Mouse (Mus musculus): ENCODE data around the gene Cyb561d2. TPM values are rescaled to one million over a fixed set of nuclear protein-coding genes. Genes with fewer than 3 reads are reported as not detected.

Cyb561d2 gene
- polyA plus RNA-seq, 1 experiment from 2014 or later, result 28.4 TPM

GRCm38 (mm10) chr9:107554319-107554825 is 12.4 kb upstream of the Cyb561d2 start:
- Histone ChIP-seq H3K4me2 (peak overlapping the region; percentile 96), H3K36me3 (peaks cover 26% of the 10 kb centered on the region), H3K4me3 (peak overlapping the region; percentile 78), H3K9me3 (no peaks in the 10 kb centered on the region), H3K9ac (peak overlapping the region; percentile 85), H3K27ac (peak overlapping the region; percentile 98), H3K27me3 (no peaks in the 10 kb centered on the region), H3K4me1 (peaks cover 58% of the 10 kb centered on the region)
- peak; percentile 89 for ATAC-seq (ENCODE audit: borderline replicate concordance, extremely low read depth, low FRiP score, low TSS enrichment)
- under 1% methylated on average over 53 of the region's 53 CpGs for WGBS

DNA sequence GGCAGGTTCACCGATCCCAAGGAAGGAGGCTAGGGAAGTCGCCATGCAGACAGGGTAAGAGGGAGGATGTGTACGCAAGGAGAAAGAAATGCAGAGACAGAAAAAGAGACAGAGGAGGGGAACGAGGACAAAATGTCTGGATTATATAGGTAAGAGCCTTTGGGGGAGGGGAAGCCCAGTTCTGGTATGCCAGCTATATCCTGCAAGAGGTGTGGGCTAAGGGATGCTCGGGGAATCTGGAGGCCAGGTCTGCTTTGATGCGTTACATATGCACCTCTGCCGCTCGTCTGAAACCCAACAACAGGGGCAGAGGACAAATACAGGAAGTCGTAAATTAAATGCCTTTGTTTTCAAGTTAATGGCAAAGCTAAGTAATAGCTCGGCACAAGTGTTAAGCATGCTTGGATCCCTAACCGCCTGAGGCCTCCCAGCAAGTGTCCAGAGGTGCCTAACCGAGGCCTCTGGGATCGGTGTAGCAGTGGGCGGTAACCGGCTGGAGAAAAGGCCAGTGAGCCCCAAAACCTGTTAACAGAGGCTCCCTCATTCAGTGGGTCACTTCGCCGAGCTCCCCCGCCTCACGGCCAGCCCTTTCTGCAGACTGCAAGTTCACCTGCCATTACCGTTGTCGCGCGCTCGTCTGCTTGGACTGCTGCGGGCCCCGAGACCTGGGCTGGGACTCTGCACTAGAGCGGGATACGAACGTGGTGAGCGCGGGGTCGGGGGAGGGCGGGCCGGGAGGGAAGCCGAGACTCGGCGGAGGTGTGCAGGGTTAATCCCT is 11.7 kb upstream of the Cyb561d2 start:
- peaks cover 20% of the 10 kb centered on the region for H3K36me3 ChIP-seq
- H3K27ac ChIP-seq, result peak overlapping the region; percentile 98
- peak overlapping the region; percentile 78 for H3K4me3 ChIP-seq
- no peaks in the 10 kb centered on the region for H3K27me3 ChIP-seq
- peaks cover 58% of the 10 kb centered on the region for H3K4me1 ChIP-seq
- peak overlapping the region; percentile 96 for H3K4me2 ChIP-seq
- peak overlapping the region; percentile 60 for H3K9ac ChIP-seq
- ATAC-seq (ENCODE audit: borderline replicate concordance, extremely low read depth, low FRiP score, low TSS enrichment), result peak; percentile 50; the same call in 1 of the 2 replicates
- H3K9me3 ChIP-seq, result no peaks in the 10 kb centered on the region
- 4% methylated on average over 37 of the region's 37 CpGs for WGBS

DNA sequence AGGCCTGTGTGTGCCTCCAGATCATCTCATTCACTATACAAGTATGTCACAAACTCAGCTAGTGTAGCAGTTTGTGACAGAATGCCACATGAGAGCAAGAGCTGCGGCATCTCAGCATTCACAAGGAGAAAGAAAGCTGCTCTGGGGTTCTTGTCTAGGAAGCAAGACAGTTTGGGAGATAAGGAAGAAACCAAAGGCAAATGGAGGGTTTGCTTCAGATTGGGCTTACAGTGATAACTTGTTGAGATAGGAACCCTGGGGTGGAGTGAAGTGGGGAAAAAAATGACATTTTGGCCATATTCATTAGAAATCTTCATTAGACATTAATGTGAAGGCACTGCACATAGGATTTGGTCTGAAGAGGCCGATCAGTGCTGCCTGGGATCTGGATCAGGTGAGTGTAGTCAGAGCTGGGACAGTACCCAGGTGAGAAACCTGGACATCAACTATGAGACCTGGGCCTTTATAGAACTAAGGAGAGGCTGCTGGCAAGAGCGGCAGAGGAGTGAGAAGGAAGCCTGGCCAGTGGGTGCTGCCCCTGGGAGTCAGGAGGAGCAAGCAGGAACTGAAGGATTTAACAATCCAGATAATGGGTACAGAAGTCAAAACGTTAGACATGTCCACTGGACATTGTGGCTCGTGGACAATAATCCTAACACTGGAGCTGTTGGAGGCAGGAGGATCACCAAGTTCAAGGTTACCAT is 10.8 kb upstream of the Cyb561d2 start:
- Histone ChIP-seq H3K36me3 (peaks cover 11% of the 10 kb centered on the region), H3K4me2 (peak overlapping the region; percentile 96), H3K4me1 (peaks cover 58% of the 10 kb centered on the region), H3K9ac (peak overlapping the region; percentile 74; the same call in 1 of the 2 replicates), H3K9me3 (no peaks in the 10 kb centered on the region), H3K4me3 (peak overlapping the region; percentile 78), H3K27ac (no peak overlapping the region), H3K27me3 (no peaks in the 10 kb centered on the region)
- 67% methylated on average over 5 of the region's 5 CpGs for WGBS
- ATAC-seq (ENCODE audit: borderline replicate concordance, extremely low read depth, low FRiP score, low TSS enrichment), result no peak

GRCm38 (mm10) chr9:107551890-107552355 is 9.9 kb upstream of the Cyb561d2 start:
- Histone ChIP-seq H3K4me3 (peak overlapping the region; percentile 53), H3K4me2 (peak overlapping the region; percentile 96), H3K27ac (peak overlapping the region; percentile 65), H3K9ac (peak overlapping the region; percentile 74), H3K9me3 (no peaks in the 10 kb centered on the region), H3K4me1 (peaks cover 64% of the 10 kb centered on the region), H3K27me3 (no peaks in the 10 kb centered on the region), H3K36me3 (0 out of 2 replicates have a peak, but pooled peaks cover 2% of the 10 kb centered on the region)
- no peak for ATAC-seq (ENCODE audit: borderline replicate concordance, extremely low read depth, low FRiP score, low TSS enrichment)
- 4% methylated on average over 8 of the region's 8 CpGs for WGBS

DNA sequence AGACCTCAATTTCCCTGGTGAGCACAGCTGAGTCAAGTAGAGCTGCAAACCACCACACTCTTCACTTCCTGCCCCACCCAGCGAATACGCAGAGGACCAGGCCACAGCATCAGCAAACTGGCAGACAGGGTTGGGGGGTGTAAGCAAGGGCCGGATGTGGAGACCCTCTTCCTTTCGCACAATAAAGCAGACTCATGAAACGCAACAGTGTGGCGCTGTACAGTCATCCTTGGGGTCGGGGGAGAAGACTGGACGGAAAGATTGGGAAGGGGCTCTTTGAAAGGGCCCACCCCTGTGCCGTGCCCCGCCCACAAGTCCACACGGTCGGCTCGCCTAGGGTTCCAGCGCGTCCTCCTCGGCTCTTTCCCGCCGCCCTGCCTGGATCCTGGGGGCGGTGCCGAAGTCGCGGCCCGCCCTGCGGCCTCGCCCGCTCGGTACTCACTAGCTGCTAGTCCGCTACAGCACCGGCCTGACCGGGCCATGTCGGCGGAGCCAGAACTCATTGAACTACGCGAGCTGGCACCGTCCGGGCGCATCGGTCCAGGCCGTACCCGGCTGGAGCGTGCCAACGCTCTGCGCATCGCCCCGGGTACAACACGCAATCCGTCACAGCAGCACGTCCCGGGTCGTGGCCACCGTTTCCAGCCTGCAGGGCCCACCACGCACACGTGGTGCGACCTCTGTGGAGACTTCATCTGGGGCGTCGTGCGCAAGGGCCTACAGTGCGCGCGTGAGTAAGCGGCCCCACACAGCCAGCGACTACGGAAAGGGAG is 9.3 kb upstream of the Cyb561d2 start, which contains the start of gene Rassf1:
Gene Rassf1 (plus strand): TSS at position 439 of the 773 bp plus-strand sequence.
- Histone ChIP-seq H3K27me3 (no peaks in the 10 kb centered on the region), H3K27ac (peak within 1 kb of the TSS; percentile 65), H3K4me3 (peak within 1 kb of the TSS; percentile 53), H3K4me1 (peaks cover 64% of the 10 kb centered on the region), H3K9ac (peak within 1 kb of the TSS; percentile 74), H3K36me3 (no peaks in the 10 kb centered on the region), H3K9me3 (no peaks in the 10 kb centered on the region), H3K4me2 (peak within 1 kb of the TSS; percentile 96)
- WGBS, result 1% methylated on average over 63 of the region's 63 CpGs
- peak; percentile 50; the same call in 1 of the 2 replicates for ATAC-seq (ENCODE audit: borderline replicate concordance, extremely low read depth, low FRiP score, low TSS enrichment)

GRCm38 (mm10) chr9:107550491-107551116 is 8.6 kb upstream of the Cyb561d2 start:
- ATAC-seq (ENCODE audit: borderline replicate concordance, extremely low read depth, low FRiP score, low TSS enrichment), result no peak
- H3K4me3 ChIP-seq, result peak overlapping the region; percentile 53
- peak overlapping the region; percentile 74 for H3K9ac ChIP-seq
- H3K4me2 ChIP-seq, result peak overlapping the region; percentile 96
- H3K9me3 ChIP-seq, result no peaks in the 10 kb centered on the region
- no peaks in the 10 kb centered on the region for H3K36me3 ChIP-seq
- no peaks in the 10 kb centered on the region for H3K27me3 ChIP-seq
- H3K4me1 ChIP-seq, result peaks cover 58% of the 10 kb centered on the region
- 34% methylated on average over 23 of the region's 23 CpGs for WGBS
- peak overlapping the region; percentile 65 for H3K27ac ChIP-seq

DNA sequence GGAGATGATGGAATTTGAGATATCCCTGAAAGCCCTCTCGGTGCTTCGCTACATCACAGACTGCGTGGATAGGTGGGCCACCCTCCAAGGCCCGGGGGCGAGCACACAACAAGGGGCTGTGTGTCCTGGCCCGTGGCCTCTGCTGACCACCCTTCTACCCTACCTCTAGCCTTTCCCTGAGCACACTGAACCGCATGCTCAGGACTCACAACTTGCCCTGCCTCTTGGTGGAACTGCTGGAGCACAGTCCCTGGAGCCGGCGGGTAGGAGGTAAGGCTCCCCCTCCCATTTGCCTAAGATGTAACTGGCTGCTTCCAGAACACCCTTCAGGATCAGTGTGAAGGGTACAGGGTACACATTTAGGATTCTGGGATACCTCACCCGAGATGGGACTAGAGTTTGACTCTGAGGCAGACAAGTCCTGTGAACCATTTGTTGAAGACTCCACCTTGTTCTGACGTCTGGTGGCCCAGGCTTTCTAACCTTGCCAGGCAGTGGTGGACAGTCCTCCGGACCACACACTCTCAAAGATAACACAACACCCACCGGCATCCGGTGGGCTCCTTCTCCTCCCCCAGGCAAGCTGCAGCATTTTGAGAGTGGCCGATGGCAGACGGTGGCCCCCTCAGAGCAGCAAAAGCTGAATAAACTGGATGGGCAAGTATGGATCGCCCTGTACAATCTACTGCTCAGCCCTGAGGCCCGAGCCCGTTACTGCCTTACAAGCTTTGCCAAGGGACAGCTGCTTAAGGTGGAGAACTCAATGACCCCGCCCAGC is 7.5 kb upstream of the Cyb561d2 start:
- H3K27ac ChIP-seq, result no peak overlapping the region
- H3K27me3 ChIP-seq, result no peaks in the 10 kb centered on the region
- no peak overlapping the region for H3K4me3 ChIP-seq
- H3K36me3 ChIP-seq, result peaks cover 6% of the 10 kb centered on the region; the same call in 1 of the 2 replicates
- no peaks in the 10 kb centered on the region for H3K9me3 ChIP-seq
- H3K4me2 ChIP-seq, result no peak overlapping the region
- ATAC-seq (ENCODE audit: borderline replicate concordance, extremely low read depth, low FRiP score, low TSS enrichment), result no peak
- WGBS, result 69% methylated on average over 20 of the region's 20 CpGs
- H3K9ac ChIP-seq, result no peak overlapping the region
- H3K4me1 ChIP-seq, result peaks cover 54% of the 10 kb centered on the region

DNA sequence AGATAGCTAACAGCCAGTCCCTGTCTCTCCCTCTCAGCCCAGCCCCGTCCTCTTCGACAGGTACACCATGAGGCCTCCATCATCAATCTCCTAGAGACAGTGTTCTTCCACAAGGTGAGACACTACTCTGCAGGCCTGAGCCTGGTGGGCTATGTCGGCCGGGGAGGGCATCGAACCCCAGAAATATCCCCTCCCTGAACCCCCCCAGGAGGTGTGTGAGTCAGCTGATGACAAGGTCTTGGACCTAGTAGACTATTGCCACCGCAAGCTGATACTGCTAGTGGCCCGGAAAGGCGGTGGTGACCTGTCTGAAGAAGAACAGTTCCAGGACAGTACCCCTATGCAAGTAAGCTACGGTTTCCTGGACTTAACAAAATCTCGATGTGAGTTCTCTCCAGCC is 6.8 kb upstream of the Cyb561d2 start:
- Histone ChIP-seq H3K27me3 (no peaks in the 10 kb centered on the region), H3K4me3 (no peak overlapping the region), H3K4me2 (no peak overlapping the region), H3K9ac (no peak overlapping the region), H3K9me3 (no peaks in the 10 kb centered on the region), H3K4me1 (peaks cover 54% of the 10 kb centered on the region), H3K27ac (no peak overlapping the region), H3K36me3 (peaks cover 9% of the 10 kb centered on the region; the same call in 1 of the 2 replicates)
- 87% methylated on average over 10 of the region's 10 CpGs for WGBS
- ATAC-seq (ENCODE audit: borderline replicate concordance, extremely low read depth, low FRiP score, low TSS enrichment), result no peak

DNA sequence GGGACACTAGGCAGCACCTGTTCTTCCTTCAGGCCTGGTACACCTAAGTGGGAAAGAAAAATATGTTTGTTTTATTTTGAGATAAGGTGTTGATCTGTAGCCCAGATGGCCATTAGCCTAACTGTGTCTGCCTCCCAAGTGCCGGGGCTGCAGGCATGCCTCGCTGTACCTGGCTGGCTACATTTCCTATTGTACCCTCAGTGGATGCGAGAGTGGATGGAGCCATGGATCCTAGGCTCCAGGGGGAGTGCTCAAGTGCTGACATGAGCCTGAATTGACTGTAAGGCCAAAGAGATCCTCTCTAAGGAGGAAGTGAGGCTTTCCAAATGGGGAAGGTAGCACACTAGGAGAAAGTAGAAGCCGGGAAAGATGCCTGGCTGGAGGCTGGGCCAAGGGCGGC is 6.0 kb upstream of the Cyb561d2 start:
- Histone ChIP-seq H3K4me3 (no peak overlapping the region), H3K4me2 (no peak overlapping the region), H3K27me3 (no peaks in the 10 kb centered on the region), H3K4me1 (peaks cover 46% of the 10 kb centered on the region), H3K36me3 (peaks cover 9% of the 10 kb centered on the region; the same call in 1 of the 2 replicates), H3K27ac (no peak overlapping the region), H3K9ac (no peak overlapping the region), H3K9me3 (no peaks in the 10 kb centered on the region)
- WGBS, result 72% methylated on average over 5 of the region's 5 CpGs
- ATAC-seq (ENCODE audit: borderline replicate concordance, extremely low read depth, low FRiP score, low TSS enrichment), result no peak

DNA sequence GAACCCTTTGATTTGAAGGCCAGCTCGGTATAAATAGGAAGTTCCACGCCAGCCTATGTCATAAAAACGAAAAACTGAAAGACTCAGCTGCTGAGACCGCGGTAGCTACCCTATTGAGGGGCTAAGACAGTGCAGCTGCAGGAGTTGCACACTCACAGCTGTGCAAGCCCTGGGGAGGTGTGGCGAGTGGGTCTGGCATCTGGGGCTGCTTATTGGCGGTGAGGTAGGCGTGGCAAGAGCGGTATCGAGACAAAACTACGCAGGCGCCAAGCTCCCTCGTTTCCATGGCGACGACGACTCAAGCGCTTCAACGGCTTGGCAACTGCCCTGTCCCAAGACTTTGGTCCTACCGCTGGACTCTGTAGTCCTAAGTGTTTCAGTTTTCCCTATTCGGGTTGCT is 5.0 kb upstream of the Cyb561d2 start, which contains the start of gene Zmynd10:
Gene Zmynd10 (plus strand): TSS at position 273 of the 400 bp plus-strand sequence.
- ATAC-seq (ENCODE audit: borderline replicate concordance, extremely low read depth, low FRiP score, low TSS enrichment), result peak; percentile 41; the same call in 1 of the 2 replicates
- Histone ChIP-seq H3K4me2 (peak within 1 kb of the TSS; percentile 44), H3K4me3 (peak within 1 kb of the TSS; percentile 19), H3K9ac (no peak within 1 kb of the TSS), H3K4me1 (peaks cover 44% of the 10 kb centered on the region), H3K27ac (no peak within 1 kb of the TSS; the same call in 1 of the 2 replicates), H3K9me3 (no peaks in the 10 kb centered on the region), H3K27me3 (no peaks in the 10 kb centered on the region), H3K36me3 (peaks cover 9% of the 10 kb centered on the region; the same call in 1 of the 2 replicates)
- 1% methylated on average over 20 of the region's 20 CpGs for WGBS
